10 mouse cellular contexts compared by ENCODE assay signal in genomic region chr11:54058056-54058617, GRCm38 (mm10). TPM values are rescaled to one million over a fixed set of nuclear protein-coding genes. Genes with fewer than 3 reads are reported as not detected.
DNase-seq lines count a peak whose midpoint lies in the region; ATAC-seq lines count a peak whose summit lies in the region.
"Had no signal": no experiment of that assay in that cellular context is flagged by ENCODE, and none has a peak within 500 bp of the region (broad histone marks: within the 10 kb centered on the region; RNA-seq: fewer than 3 reads in every experiment).

No protein-coding gene starts in this region.

- peaks cover 37% of the 10 kb centered on the region for H3K27me3 ChIP-seq in heart, embryonic 13.5 days (replicated peaks)
- H3K27me3 ChIP-seq in embryonic facial prominence, embryonic 10.5 days (replicated peaks; ENCODE audit: low read depth, poor library complexity, severe bottlenecking), result no peaks in the 10 kb centered on the region; the same call in 1 of the 2 replicates
- no peaks in the 10 kb centered on the region for H3K27me3 ChIP-seq in hindbrain, embryonic 10.5 days (ENCODE audit: insufficient read depth, poor library complexity, severe bottlenecking)
- H3K27me3 ChIP-seq in midbrain, embryonic 12.5 days, result no peaks in the 10 kb centered on the region

- WGBS in heart, embryonic 13.5 days, result 54% methylated on average over 10 of the region's 10 CpGs
- WGBS in embryonic facial prominence, embryonic 10.5 days, result 18% methylated on average over 10 of the region's 10 CpGs
- 23% methylated on average over 10 of the region's 10 CpGs for WGBS in hindbrain, embryonic 10.5 days
- 29% methylated on average over 10 of the region's 10 CpGs for WGBS in midbrain, embryonic 12.5 days

- H3K4me1 ChIP-seq in heart, embryonic 13.5 days, result peaks cover 47% of the 10 kb centered on the region
- peaks cover 64% of the 10 kb centered on the region for H3K4me1 ChIP-seq in embryonic facial prominence, embryonic 10.5 days
- peaks cover 54% of the 10 kb centered on the region for H3K4me1 ChIP-seq in hindbrain, embryonic 10.5 days (replicated peaks)
- H3K4me1 ChIP-seq in midbrain, embryonic 12.5 days, result peaks cover 37% of the 10 kb centered on the region

- H3K27ac ChIP-seq in heart, embryonic 13.5 days (replicated peaks), result no peak overlapping the region; the same call in 1 of the 2 replicates
- peak overlapping the region; percentile 89 for H3K27ac ChIP-seq in embryonic facial prominence, embryonic 10.5 days (replicated peaks)
- peak overlapping the region; percentile 77 for H3K27ac ChIP-seq in hindbrain, embryonic 10.5 days
- peak overlapping the region; percentile 65 for H3K27ac ChIP-seq in midbrain, embryonic 12.5 days (replicated peaks)

- H3K4me3 ChIP-seq in heart, embryonic 13.5 days, result no peak overlapping the region
- H3K4me3 ChIP-seq in embryonic facial prominence, embryonic 10.5 days, result peak overlapping the region; percentile 28; the same call in 1 of the 2 replicates
- H3K4me3 ChIP-seq in hindbrain, embryonic 10.5 days, result no peak overlapping the region; the same call in 1 of the 2 replicates
- no peak overlapping the region for H3K4me3 ChIP-seq in midbrain, embryonic 12.5 days

- ATAC-seq in heart, embryonic 13.5 days (ENCODE audit: extremely low read depth, insufficient number of reproducible peaks, low FRiP score, low TSS enrichment), result no peak
- ATAC-seq in midbrain, embryonic 12.5 days (ENCODE audit: low FRiP score, low read depth), result peak; percentile 52

- H3K4me2 ChIP-seq in heart, embryonic 13.5 days, result peak overlapping the region; percentile 3; the same call in 1 of the 2 replicates
- no peak overlapping the region for H3K4me2 ChIP-seq in midbrain, embryonic 12.5 days (replicated peaks)

- H3K9ac ChIP-seq in heart, embryonic 13.5 days, result no peak overlapping the region
- H3K9ac ChIP-seq in midbrain, embryonic 12.5 days (replicated peaks), result peak overlapping the region; percentile 25; the same call in 1 of the 2 replicates

- H3K36me3 ChIP-seq in heart, embryonic 13.5 days, result no peaks in the 10 kb centered on the region
- peaks cover 66% of the 10 kb centered on the region for H3K36me3 ChIP-seq in embryonic facial prominence, embryonic 10.5 days (replicated peaks)
- H3K36me3 ChIP-seq in hindbrain, embryonic 10.5 days, result no peaks in the 10 kb centered on the region
- no peaks in the 10 kb centered on the region for H3K36me3 ChIP-seq in midbrain, embryonic 12.5 days

- DNase-seq in heart, postnatal 4 days, result no peak
- DNase-seq in embryonic facial prominence, embryonic 10.5 days (ENCODE audit: low spot score), result peak; percentile 48
- peak; percentile 25 for DNase-seq in hindbrain, embryonic 10.5 days (ENCODE audit: low spot score)
- DNase-seq in gastrocnemius, postnatal 14 days, result no peak
- DNase-seq in frontal cortex, postnatal 14 days (ENCODE audit: low spot score in 2 of 2), result no peak
- no peak for DNase-seq in ovary, postnatal 14 days (ENCODE audit: low spot score)
- DNase-seq: right cerebral cortex, adult 18-20 months had no signal

- H3K9me3 ChIP-seq in heart, embryonic 13.5 days, result no peaks in the 10 kb centered on the region
- no peaks in the 10 kb centered on the region for H3K9me3 ChIP-seq in embryonic facial prominence, embryonic 10.5 days
- H3K9me3 ChIP-seq in hindbrain, embryonic 10.5 days, result no peaks in the 10 kb centered on the region
- no peaks in the 10 kb centered on the region for H3K9me3 ChIP-seq in midbrain, embryonic 12.5 days

- intact Hi-C loops in gastrocnemius, postnatal 14 days (cut with DNase I; ENCODE audit: low total_unique reads), result loop anchor here (10.0 kb wide), 1 partner anchor 123 kb away; no protein-coding TSS in a partner anchor

RNA-seq across cellular contexts. Expression of gene Pdlim4, which starts 10.7 kb away (rescaled TPM):
- polyA plus RNA-seq in heart, embryonic 13.5 days (2015; fragmentation: Nextera tagmentation; extraction: Ambion mirVana), result 9.5 and 9.7 TPM in 2 replicates
- total RNA-seq in heart, postnatal 4 days (2021), result 10 to 100 TPM; 25.4 to 26.8 TPM
- 91.1 and 112 TPM in 2 replicates for polyA plus RNA-seq in embryonic facial prominence, embryonic 10.5 days (2016; fragmentation: Nextera tagmentation; extraction: Ambion mirVana)
- 54.3 and 60.9 TPM in 2 replicates for polyA plus RNA-seq in hindbrain, embryonic 10.5 days (2016; fragmentation: Nextera tagmentation; extraction: Ambion mirVana)
- 30.7 and 36.4 TPM in 2 replicates for polyA plus RNA-seq in midbrain, embryonic 12.5 days (2016; fragmentation: Nextera tagmentation; extraction: Ambion mirVana)
- total RNA-seq in gastrocnemius, postnatal 14 days (2021), result 10 to 100 TPM; 15.6 to 18.8 TPM
- total RNA-seq: megakaryocyte progenitor cell, adult 5-6 weeks had no signal

RNA-seq across cellular contexts. Expression of gene Slc22a4, which starts 30.2 kb away (rescaled TPM):
- polyA plus RNA-seq in heart, embryonic 13.5 days (2015; fragmentation: Nextera tagmentation; extraction: Ambion mirVana), result 2.3 and 3.1 TPM in 2 replicates
- 1 to 10 TPM in 1 of 2 experiments, under 1 TPM in 1; 0.86 to 1.4 TPM for total RNA-seq in heart, postnatal 4 days (2021)
- polyA plus RNA-seq in embryonic facial prominence, embryonic 10.5 days (2016; fragmentation: Nextera tagmentation; extraction: Ambion mirVana), result 0.82 and 1.1 TPM in 2 replicates
- polyA plus RNA-seq in hindbrain, embryonic 10.5 days (2016; fragmentation: Nextera tagmentation; extraction: Ambion mirVana), result 1.2 and 2.2 TPM in 2 replicates
- polyA plus RNA-seq in midbrain, embryonic 12.5 days (2016; fragmentation: Nextera tagmentation; extraction: Ambion mirVana), result 1.3 and 2.1 TPM in 2 replicates
- 1 to 10 TPM in 1 of 2 experiments, under 1 TPM in 1; 0.89 to 1.4 TPM for total RNA-seq in gastrocnemius, postnatal 14 days (2021)

RNA-seq across cellular contexts. Expression of gene P4ha2, which starts 41.8 kb away (rescaled TPM):
- 44.7 and 51.5 TPM in 2 replicates for polyA plus RNA-seq in heart, embryonic 13.5 days (2015; fragmentation: Nextera tagmentation; extraction: Ambion mirVana)
- total RNA-seq in heart, postnatal 4 days (2021), result 10 to 100 TPM; 24.6 to 28.1 TPM
- 36.5 and 36.8 TPM in 2 replicates for polyA plus RNA-seq in embryonic facial prominence, embryonic 10.5 days (2016; fragmentation: Nextera tagmentation; extraction: Ambion mirVana)
- 22.7 and 25.0 TPM in 2 replicates for polyA plus RNA-seq in hindbrain, embryonic 10.5 days (2016; fragmentation: Nextera tagmentation; extraction: Ambion mirVana)
- polyA plus RNA-seq in midbrain, embryonic 12.5 days (2016; fragmentation: Nextera tagmentation; extraction: Ambion mirVana), result 15.3 and 21.0 TPM in 2 replicates
- 10 to 100 TPM; 19.9 to 21.2 TPM for total RNA-seq in gastrocnemius, postnatal 14 days (2021)

Comparison
In these comparisons a context has a peak if more than half of its experiments do, and no peak if none do; other contexts are left out.
1. DNase-seq: peak in embryonic facial prominence, embryonic 10.5 days (single experiment) and hindbrain, embryonic 10.5 days (single experiment); none in heart, postnatal 4 days (single experiment), gastrocnemius, postnatal 14 days (single experiment), frontal cortex, postnatal 14 days (0 of 2) and ovary, postnatal 14 days (single experiment).